Mouse (Mus musculus) ovary, adult 2 months (tissue): ENCODE results near the gene Ctla2a. TPM values are rescaled to one million over a fixed set of nuclear protein-coding genes. Genes with fewer than 3 reads are reported as not detected.

ENCODE experiments used
- polyA plus RNA-seq: library from polyadenylated mRNA; depleted of rRNA; stranded (reverse); fragments of >200 nt; gene quantifications from 2 replicates; pipeline ENCODE4 v1.2.3, GENCODE M21; 2012; rRNA removed

Gene Ctla2a
- polyA plus RNA-seq = 9.6 and 12.4 TPM in 2 replicates

DNA sequence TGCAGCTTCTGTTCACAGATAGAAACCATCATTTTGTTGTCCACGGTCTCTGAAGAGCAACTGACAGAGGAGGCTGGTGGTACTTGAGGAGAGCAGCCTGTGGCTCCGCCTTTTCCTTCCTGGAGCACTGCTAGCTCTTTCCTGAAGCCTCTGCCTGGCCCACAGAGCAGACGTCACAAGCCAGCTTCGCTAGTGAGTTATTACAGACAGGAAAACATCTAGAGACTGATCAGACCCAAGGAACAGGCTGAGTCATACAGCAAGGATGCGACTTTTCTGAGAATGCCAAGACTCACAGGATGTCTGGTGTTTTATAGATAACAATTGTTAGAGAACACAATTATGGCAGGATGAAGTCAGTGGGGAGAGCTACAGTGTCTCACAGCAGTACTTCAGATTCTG, at the start of gene Ctla2a, which contains the start of gene Gm49391:
Gene Ctla2a, minus strand, starts transcription at position 126 of the 402 bp plus-strand sequence.
Gene Gm49391, minus strand, starts transcription at position 72 of the 402 bp plus-strand sequence.

DNA sequence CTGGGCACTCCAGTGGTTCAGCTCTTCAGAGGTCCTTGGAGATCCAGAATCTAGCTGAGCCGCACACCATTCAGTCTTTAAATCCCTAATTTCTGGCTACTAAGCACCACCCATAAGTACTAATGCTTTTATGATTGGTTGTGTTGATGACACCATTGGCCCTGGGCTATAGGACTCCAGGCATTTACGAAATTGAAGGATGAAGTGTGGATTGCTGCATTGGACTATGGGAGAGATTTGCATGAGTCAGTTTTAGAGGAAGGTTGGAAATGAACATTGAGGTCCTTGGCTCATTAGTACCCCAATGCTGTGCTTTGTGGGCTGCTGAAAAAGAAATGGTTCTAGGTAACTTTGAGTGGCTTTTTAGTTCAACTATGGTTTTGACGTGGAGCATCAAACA, 5.5 kb upstream of the Ctla2a start, which contains the start of gene Tpbpa:
Gene Tpbpa, minus strand, starts transcription at position 101 of the 400 bp plus-strand sequence.

DNA sequence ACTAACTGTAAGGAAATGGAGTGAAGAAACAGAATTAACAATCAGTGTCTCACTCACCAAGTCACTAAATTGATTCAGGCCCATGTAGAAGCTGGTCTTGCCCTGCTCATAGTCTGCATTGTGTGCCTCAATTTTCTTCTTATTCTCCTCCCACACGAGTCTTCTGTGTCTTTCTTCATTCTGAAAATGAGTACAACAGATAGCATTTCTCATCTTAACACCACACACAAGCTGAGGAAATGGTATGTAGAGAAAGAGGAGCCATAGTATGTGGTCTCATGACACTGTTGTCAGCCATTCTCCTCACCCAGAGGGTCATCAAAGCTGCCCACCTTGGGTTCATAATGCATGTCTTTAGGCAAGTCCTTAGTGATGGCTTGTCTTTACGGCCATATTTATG, 935 bp downstream of the Ctla2a start, which contains the start of gene Gm49393:
Gene Gm49393, minus strand, starts transcription at position 101 of the 400 bp plus-strand sequence.

GRCm38 (mm10) chr13:60904780-60905179, 31.6 kb downstream of the Ctla2a start, which contains the start of gene Tpbpb:
TSS of gene Tpbpb (minus strand) at chr13:60904880.

GRCm38 (mm10) chr13:60897328-60897727, 39.1 kb downstream of the Ctla2a start, which contains the start of gene Ctla2b:
TSS of gene Ctla2b (minus strand) at chr13:60897447.

DNA sequence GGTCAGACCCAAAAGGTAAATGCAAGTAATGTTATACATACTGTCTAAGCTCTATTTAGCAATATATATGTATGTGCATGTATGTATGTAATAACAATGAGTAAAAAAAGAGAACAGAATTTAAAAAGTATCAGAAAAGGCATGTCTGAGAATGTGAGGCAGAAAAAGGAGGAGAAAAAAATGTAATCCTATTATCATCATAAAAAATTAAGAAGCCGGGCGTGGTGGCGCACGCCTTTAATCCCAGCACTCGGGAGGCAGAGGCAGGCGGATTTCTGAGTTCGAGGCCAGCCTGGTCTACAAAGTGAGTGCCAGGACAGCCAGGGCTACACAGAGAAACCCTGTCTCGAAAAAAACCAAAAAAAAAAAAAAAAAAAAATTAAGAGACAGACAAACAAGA, 39.6 kb downstream of the Ctla2a start, which contains the start of gene Gm49392:
Gene Gm49392, minus strand, starts transcription at position 101 of the 400 bp plus-strand sequence.

Other genes with a start within 250 kb of the Ctla2a start
- not detected in 2 replicates for gene BC051665, start 150.3 kb downstream of the Ctla2a start, polyA plus RNA-seq
- not detected in 2 replicates for gene Ctsll3, start 133.8 kb downstream of the Ctla2a start, polyA plus RNA-seq
- 0.12 TPM in 1 of 2 replicates, not detected in the other for gene 4930486L24Rik, start 72.2 kb downstream of the Ctla2a start, polyA plus RNA-seq
- 0.14 TPM in 1 of 2 replicates, not detected in the other for gene Gm49392, start 39.7 kb downstream of the Ctla2a start, polyA plus RNA-seq
- 0.76 and 1.4 TPM in 2 replicates for gene Ctla2b, start 39.2 kb downstream of the Ctla2a start, polyA plus RNA-seq
- not detected in 2 replicates for gene Tpbpb, start 31.7 kb downstream of the Ctla2a start, polyA plus RNA-seq
- not detected in 2 replicates for gene Gm49393, start 1.0 kb downstream of the Ctla2a start, polyA plus RNA-seq
- 0.75 TPM in 1 of 2 replicates, not detected in the other for gene Gm49391, start 54 bp downstream of the Ctla2a start, polyA plus RNA-seq
- not detected in 2 replicates for gene Tpbpa, start 5.4 kb upstream of the Ctla2a start, polyA plus RNA-seq
- not detected in 2 replicates for gene Ctsj, start 69.3 kb upstream of the Ctla2a start, polyA plus RNA-seq
- not detected in 2 replicates for gene Ctsq, start 104.0 kb upstream of the Ctla2a start, polyA plus RNA-seq
- gene Ctsr, start 227.6 kb upstream of the Ctla2a start, polyA plus RNA-seq = not detected in 2 replicates